Mouse (Mus musculus) stomach, postnatal 0 days (tissue): ENCODE data around the gene Cmas. TPM values are rescaled to one million over a fixed set of nuclear protein-coding genes. Genes with fewer than 3 reads are reported as not detected.

Experiments used
- ATAC-seq: fragments of 200-750 bp; cut with Nextera tagmentation; 2 replicates; pipeline ENCODE4 v1.8.0; 2017; ENCODE audit not compliant: low FRiP score, low TSS enrichment
- DNase-seq: peaks from one replicate; pipeline ENCODE4 v3.0.0-alpha.2; 2016; ENCODE audit warnings: low spot score
- H3K27ac ChIP-seq: fragments of 300-500 bp; sonication (generic); replicated peaks from 2 replicates; pipeline ENCODE4 v1.5.1; 2014; ENCODE audit warnings: mild to moderate bottlenecking, control low read depth
- H3K27me3 ChIP-seq: fragments of 300-500 bp; sonication (generic); 2 replicates; pipeline ENCODE4 v1.6.1; 2014; ENCODE audit warnings: low read length; ENCODE audit not compliant: control insufficient read depth, insufficient read depth
- H3K36me3 ChIP-seq: fragments of 300-500 bp; sonication (generic); 2 replicates; pipeline ENCODE4 v1.6.1; 2014; ENCODE audit warnings: low read length, mixed read lengths; ENCODE audit not compliant: control insufficient read depth, insufficient read depth
- H3K4me1 ChIP-seq: fragments of 300-500 bp; sonication (generic); replicated peaks from 2 replicates; pipeline ENCODE4 v1.6.1; 2014; ENCODE audit warnings: antibody characterized with exemption; ENCODE audit not compliant: control insufficient read depth, insufficient read depth
- H3K4me2 ChIP-seq: fragments of 300-500 bp; sonication (generic); replicated peaks from 2 replicates; pipeline ENCODE4 v1.6.1; 2014; ENCODE audit warnings: low read depth, mild to moderate bottlenecking, control low read depth, moderate library complexity
- H3K4me3 ChIP-seq: fragments of 300-500 bp; sonication (generic); 2 replicates; pipeline ENCODE4 v1.5.1; 2014; ENCODE audit warnings: low read depth, low read length, control low read depth
- H3K9ac ChIP-seq: fragments of 300-500 bp; sonication (generic); 2 replicates; pipeline ENCODE4 v1.6.1; 2014; ENCODE audit warnings: mild to moderate bottlenecking, low read length, control low read depth, mixed read lengths
- H3K9me3 ChIP-seq: fragments of 300-500 bp; sonication (generic); 2 replicates; pipeline ENCODE4 v1.6.1; 2016; ENCODE audit warnings: low read length; ENCODE audit not compliant: control insufficient read depth
- CTCF ChIP-seq: IDR thresholded peaks from 2 replicates; pipeline ENCODE4 v1.5.1; 2016; ENCODE audit warnings: antibody characterized with exemption, low read depth, mild to moderate bottlenecking, moderate library complexity
- EP300 ChIP-seq: optimal IDR thresholded peaks from 2 replicates; pipeline ENCODE3; 2016; ENCODE audit warnings: antibody characterized with exemption
- WGBS: fragments of 180-500 bp; shearing (Covaris S2); extraction: QIAGEN DNeasy Blood & Tissue Kit; methylation state at CpG from one replicate; pipeline ENCODE4 v1.1.7; 2014; 5-methylcytosine and 5-hydroxymethylcytosine counted together
- polyA plus RNA-seq: library from polyadenylated mRNA; unstranded; fragments of >200 nt; fragmentation: Nextera tagmentation; extraction: Ambion mirVana; gene quantifications from 2 replicates; pipeline ENCODE4 v1.2.1, GENCODE M21; 2015

Cmas gene
- polyA plus RNA-seq, 1 experiment from 2014 or later, result 79.5 TPM

DNA sequence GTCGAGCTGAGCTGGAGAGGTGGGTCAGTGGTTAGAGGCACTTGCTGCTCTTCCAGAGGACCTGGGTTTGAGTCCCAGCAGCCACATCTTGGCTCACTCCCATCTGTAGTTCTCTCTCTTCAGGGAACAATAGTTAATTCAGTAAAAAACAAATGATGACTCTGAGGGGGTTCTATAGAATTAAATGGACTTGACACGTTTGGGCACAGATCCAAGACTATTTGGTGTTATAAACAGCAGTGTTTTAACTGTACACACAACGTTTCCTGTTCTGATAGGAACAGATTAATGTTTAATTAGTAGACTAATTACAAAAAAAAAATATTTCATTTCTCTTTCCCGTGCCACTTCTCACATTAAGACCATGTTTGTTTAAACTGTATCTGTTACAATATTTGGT is 39.3 kb upstream of the Cmas start:
- ATAC-seq, result no peak
- TF ChIP-seq CTCF (no peak), EP300 (no peak)
- 37% methylated on average over 4 of the region's 4 CpGs for WGBS
- H3K9ac ChIP-seq, result no peak overlapping the region
- H3K36me3 ChIP-seq, result no peaks in the 10 kb centered on the region
- no peak overlapping the region for H3K4me2 ChIP-seq
- DNase-seq, result no peak
- H3K27me3 ChIP-seq, result no peaks in the 10 kb centered on the region
- H3K27ac ChIP-seq, result no peak overlapping the region
- H3K4me1 ChIP-seq, result no peaks in the 10 kb centered on the region
- no peak overlapping the region for H3K4me3 ChIP-seq
- H3K9me3 ChIP-seq, result no peaks in the 10 kb centered on the region

DNA sequence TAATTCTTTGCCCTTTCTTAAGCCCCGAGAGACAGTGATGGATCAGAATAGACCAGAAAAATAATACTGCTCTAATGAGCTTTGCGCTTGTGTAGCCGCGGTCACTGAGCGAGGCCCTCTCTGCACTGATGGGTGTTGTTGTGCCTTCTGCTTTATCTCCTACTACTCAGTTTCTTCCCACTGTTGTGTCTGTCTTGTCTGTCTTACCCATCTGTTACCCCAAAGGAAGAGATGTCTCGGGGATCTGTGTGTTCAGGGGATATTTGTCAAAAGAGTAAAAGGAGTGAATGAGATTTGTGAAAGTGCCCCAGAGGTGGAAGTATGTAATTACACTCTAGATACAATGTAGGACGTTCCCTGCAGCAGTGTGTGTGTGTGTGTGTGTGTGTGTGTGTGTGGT is 38.3 kb upstream of the Cmas start:
- Histone ChIP-seq H3K4me3 (no peak overlapping the region), H3K27ac (0 out of 2 replicates have a peak overlapping the region, but pooled peaks have one; percentile 1), H3K36me3 (no peaks in the 10 kb centered on the region), H3K9ac (no peak overlapping the region), H3K9me3 (no peaks in the 10 kb centered on the region), H3K4me2 (no peak overlapping the region), H3K27me3 (no peaks in the 10 kb centered on the region), H3K4me1 (no peaks in the 10 kb centered on the region)
- DNase-seq, result no peak
- 40% methylated on average over 7 of the region's 7 CpGs for WGBS
- peak; percentile 78 for ATAC-seq
- peak; percentile 52 for TF ChIP-seq CTCF
- no peak for TF ChIP-seq EP300

DNA sequence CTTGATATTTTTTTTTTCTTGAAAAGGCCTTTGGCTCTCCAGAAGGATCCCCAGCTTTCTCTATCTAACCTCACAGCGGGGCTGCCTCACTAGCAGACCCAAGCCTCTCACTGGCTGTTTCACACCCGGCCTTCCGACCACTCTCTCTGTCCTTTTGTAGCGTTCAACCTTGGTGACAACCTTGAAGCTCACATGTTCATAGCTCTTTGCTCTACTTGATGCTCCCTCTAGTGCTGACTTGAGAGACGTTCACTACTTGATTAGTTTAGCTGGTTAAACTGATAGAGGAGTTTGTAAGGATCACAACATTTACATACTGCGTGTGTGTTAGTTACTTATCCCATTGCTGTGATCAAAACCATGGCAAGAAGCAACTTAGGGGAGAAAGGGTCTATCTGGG is 35.8 kb upstream of the Cmas start:
- Histone ChIP-seq H3K4me1 (no peaks in the 10 kb centered on the region), H3K9me3 (no peaks in the 10 kb centered on the region), H3K36me3 (no peaks in the 10 kb centered on the region), H3K4me2 (no peak overlapping the region), H3K27ac (no peak overlapping the region), H3K4me3 (no peak overlapping the region), H3K27me3 (no peaks in the 10 kb centered on the region), H3K9ac (no peak overlapping the region)
- no peak for ATAC-seq
- DNase-seq, result no peak
- no peak for TF ChIP-seq EP300
- peak; percentile 54 for TF ChIP-seq CTCF
- WGBS, result 68% methylated on average over 6 of the region's 6 CpGs

DNA sequence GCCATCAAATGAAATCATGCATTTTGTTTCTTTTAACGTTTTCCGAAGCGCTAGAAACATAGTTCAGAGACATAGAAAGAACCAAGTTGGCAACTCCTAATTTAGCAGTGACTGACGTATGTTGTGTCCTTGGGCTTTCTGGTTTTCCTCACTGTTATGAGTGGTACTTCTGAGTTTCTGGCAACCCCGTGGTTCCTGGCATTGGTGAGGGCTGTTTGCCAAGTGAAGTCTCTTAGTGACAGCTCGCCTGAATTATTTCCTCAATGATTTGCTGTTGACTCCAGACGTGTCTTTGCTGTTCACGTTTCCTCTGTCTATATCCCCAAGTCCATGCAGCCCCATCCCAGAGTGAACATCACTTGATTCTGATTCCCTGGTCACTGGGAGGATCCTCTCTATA is 34.8 kb upstream of the Cmas start:
- H3K27me3 ChIP-seq, result no peaks in the 10 kb centered on the region
- H3K4me1 ChIP-seq, result no peaks in the 10 kb centered on the region
- H3K27ac ChIP-seq, result no peak overlapping the region
- DNase-seq (no peak), ATAC-seq (no peak)
- TF ChIP-seq EP300 (no peak), CTCF (no peak)
- WGBS, result 67% methylated on average over 8 of the region's 8 CpGs
- no peaks in the 10 kb centered on the region for H3K36me3 ChIP-seq
- H3K9ac ChIP-seq, result no peak overlapping the region
- H3K9me3 ChIP-seq, result no peaks in the 10 kb centered on the region
- H3K4me3 ChIP-seq, result no peak overlapping the region
- no peak overlapping the region for H3K4me2 ChIP-seq

DNA sequence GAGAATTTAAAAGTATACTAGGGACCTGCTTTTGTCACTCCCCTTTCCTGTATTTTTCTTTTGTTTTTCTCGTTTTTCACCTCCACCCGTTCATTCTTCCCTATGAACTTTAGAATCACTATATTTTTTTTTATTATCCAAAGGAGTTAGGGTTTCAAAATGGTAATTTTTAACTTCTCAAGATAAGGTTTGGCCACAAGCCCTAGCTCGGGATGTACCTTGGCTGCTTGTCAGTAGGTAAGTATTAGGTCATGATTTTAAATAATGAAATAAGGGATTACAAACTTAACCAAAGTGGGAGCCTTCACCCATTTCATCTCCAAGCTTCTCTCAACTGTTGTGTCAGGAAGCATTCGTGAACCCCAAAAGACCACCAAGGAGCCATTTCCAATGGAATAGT is 30.5 kb upstream of the Cmas start:
- no peak overlapping the region for H3K9ac ChIP-seq
- TF ChIP-seq CTCF (no peak), EP300 (no peak)
- no peak for DNase-seq
- no peak for ATAC-seq
- H3K27ac ChIP-seq, result no peak overlapping the region
- WGBS, result 73% methylated on average over 4 of the region's 4 CpGs
- no peaks in the 10 kb centered on the region for H3K4me1 ChIP-seq
- no peaks in the 10 kb centered on the region for H3K27me3 ChIP-seq
- H3K9me3 ChIP-seq, result no peaks in the 10 kb centered on the region
- H3K4me3 ChIP-seq, result no peak overlapping the region
- H3K36me3 ChIP-seq, result no peaks in the 10 kb centered on the region
- no peak overlapping the region for H3K4me2 ChIP-seq

DNA sequence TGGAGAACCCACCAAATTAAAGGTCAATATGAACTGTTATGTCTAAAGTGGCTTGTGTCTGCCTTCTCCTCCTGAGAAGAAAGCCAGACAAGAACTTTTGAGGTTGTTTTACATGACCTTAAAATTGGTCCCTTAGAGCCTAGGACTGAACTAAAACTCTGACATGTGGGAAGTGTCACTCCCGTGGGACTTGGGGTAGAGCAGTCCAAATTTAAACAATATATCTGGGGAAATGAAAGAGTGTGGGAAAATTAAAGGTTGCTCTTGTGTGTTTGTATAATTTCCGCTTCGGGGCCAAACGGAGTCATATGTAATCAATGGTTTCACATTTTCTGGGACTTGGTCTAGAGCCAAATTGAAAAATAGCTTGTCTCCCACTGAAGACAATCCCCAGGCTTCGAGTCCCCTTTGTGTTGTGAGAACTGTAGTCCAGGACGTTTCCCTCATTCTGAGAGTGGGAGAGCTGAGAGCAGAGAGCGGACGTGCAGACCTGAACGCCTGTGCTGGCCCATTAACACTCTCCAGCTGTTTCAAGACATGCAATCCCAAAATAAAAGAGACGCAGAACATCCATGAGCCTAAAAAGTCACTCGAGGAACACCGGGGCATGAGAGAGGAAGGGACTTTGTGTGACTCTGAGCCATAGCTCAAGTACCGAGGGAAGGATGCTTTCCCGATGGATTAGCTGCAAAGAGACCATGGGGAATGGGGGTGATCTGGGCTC is 23.8 kb upstream of the Cmas start:
- ATAC-seq, result 0 out of 2 replicates have a peak, but pooled peaks have one; percentile 24
- Histone ChIP-seq H3K9me3 (no peaks in the 10 kb centered on the region), H3K4me1 (no peaks in the 10 kb centered on the region), H3K4me2 (no peak overlapping the region), H3K27me3 (no peaks in the 10 kb centered on the region), H3K4me3 (no peak overlapping the region), H3K9ac (no peak overlapping the region), H3K27ac (0 out of 2 replicates have a peak overlapping the region, but pooled peaks have one; percentile 30), H3K36me3 (no peaks in the 10 kb centered on the region)
- TF ChIP-seq EP300 (no peak), CTCF (no peak)
- 46% methylated on average over 14 of the region's 14 CpGs for WGBS
- DNase-seq, result no peak
